Mouse (Mus musculus) heart, embryonic 10.5 days (tissue): ENCODE measurements around the gene Gm43302. TPM values are rescaled to one million over a fixed set of nuclear protein-coding genes. Genes with fewer than 3 reads are reported as not detected.
"Not testable (repeated sequence)": the region's sequence is repeated elsewhere in the genome, so short reads cannot be mapped to it uniquely, and the experiment has no call there.

Source experiments
- DNase-seq: peaks from one replicate; pipeline ENCODE4 v3.0.0-alpha.2; 2017; ENCODE audit warnings: low spot score
- H3K27ac ChIP-seq: fragments of 300-500 bp; sonication (generic); 2 replicates; pipeline ENCODE4 v1.5.1; 2016; ENCODE audit warnings: mild to moderate bottlenecking
- H3K27me3 ChIP-seq: fragments of 300-500 bp; sonication (generic); 2 replicates; pipeline ENCODE4 v1.6.1; 2016; ENCODE audit warnings: mild to moderate bottlenecking; ENCODE audit not compliant: poor library complexity, insufficient read depth, severe bottlenecking
- H3K36me3 ChIP-seq: fragments of 300-500 bp; sonication (generic); 2 replicates; pipeline ENCODE4 v1.6.1; 2016; ENCODE audit warnings: mild to moderate bottlenecking, moderate library complexity
- H3K4me1 ChIP-seq: fragments of 300-500 bp; sonication (generic); 2 replicates; pipeline ENCODE4 v1.6.1; 2016; ENCODE audit warnings: mild to moderate bottlenecking
- H3K4me3 ChIP-seq: fragments of 300-500 bp; sonication (generic); 2 replicates; pipeline ENCODE4 v1.5.1; 2016; ENCODE audit warnings: mild to moderate bottlenecking, moderate library complexity
- H3K9me3 ChIP-seq: fragments of 300-500 bp; sonication (generic); 2 replicates; pipeline ENCODE4 v1.6.1; 2016; ENCODE audit warnings: mild to moderate bottlenecking, moderate library complexity
- WGBS: fragments of 180-500 bp; shearing (Covaris S2); methylation state at CpG from one replicate; pipeline ENCODE4 v1.1.7; 2016; 5-methylcytosine and 5-hydroxymethylcytosine counted together
- polyA plus RNA-seq: library from polyadenylated mRNA; unstranded; fragments of >200 nt; fragmentation: Nextera tagmentation; extraction: Ambion mirVana; gene quantifications from 2 replicates; pipeline ENCODE4 v1.2.1, GENCODE M21; 2016

Gene Gm43302
- polyA plus RNA-seq, 1 experiment from 2014 or later, result not detected

DNA sequence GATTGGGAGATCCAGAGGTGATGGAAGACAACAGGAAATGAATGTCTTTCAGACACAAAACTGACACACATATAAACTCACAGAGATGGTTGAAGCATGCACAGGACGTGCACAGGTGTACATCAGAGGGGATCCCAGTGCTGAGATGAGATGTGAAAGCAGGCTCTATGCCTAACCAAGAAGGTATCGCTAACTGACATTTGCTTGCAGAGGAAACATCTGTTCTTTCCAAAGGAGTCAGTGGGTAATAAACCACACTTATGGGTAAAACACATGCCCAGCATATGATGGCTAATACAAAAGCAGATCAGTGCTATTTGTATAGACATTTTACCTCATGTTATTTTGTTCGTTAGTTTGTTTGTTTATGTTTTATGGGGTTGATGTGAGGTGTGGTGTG lies 32.8 kb downstream of the Gm43302 start:
- not testable (repeated sequence) for H3K36me3 ChIP-seq, H3K4me3 ChIP-seq, H3K27me3 ChIP-seq, H3K9me3 ChIP-seq, H3K4me1 ChIP-seq, DNase-seq, H3K27ac ChIP-seq
- WGBS, result 100% methylated on average over 1 of the region's 3 CpGs

GRCm38 (mm10) chr5:105252491-105252890 lies 41.0 kb downstream of the Gm43302 start:
- no peak overlapping the region for H3K27ac ChIP-seq
- no peaks in the 10 kb centered on the region for H3K36me3 ChIP-seq
- no peak for DNase-seq
- no peaks in the 10 kb centered on the region for H3K4me1 ChIP-seq
- H3K9me3 ChIP-seq, result no peaks in the 10 kb centered on the region
- no peak overlapping the region for H3K4me3 ChIP-seq
- H3K27me3 ChIP-seq, result no peaks in the 10 kb centered on the region

GRCm38 (mm10) chr5:105244741-105245140 lies 48.8 kb downstream of the Gm43302 start:
- H3K4me1 ChIP-seq, H3K27ac ChIP-seq, H3K27me3 ChIP-seq, H3K4me3 ChIP-seq, DNase-seq, H3K9me3 ChIP-seq, H3K36me3 ChIP-seq: not testable (repeated sequence)
- 74% methylated on average over 3 of the region's 3 CpGs for WGBS

DNA sequence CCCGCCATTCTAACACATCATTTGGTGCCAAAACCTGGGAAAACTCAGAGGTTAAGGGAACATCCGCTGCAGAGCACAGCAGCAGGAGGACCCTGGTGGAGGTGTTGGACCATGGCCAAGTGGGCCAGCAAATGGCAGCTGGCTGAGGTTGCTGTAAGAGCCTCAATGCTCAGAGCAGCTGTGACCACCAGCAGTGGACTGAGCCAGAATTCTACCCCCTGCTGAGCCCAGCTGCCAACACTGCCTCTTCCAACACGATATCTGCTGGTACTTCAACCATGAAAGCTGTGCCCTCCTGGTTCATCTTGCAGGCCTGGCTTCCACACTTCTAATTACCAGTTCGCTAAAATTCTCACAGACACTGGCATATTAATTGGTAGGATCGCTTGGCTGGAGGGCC lies 52.5 kb downstream of the Gm43302 start:
- not testable (repeated sequence) for H3K36me3 ChIP-seq, H3K4me1 ChIP-seq, H3K9me3 ChIP-seq, H3K27me3 ChIP-seq, DNase-seq, H3K4me3 ChIP-seq, H3K27ac ChIP-seq
- WGBS, result 76% methylated on average over 5 of the region's 5 CpGs

- not testable (repeated sequence) for H3K27ac ChIP-seq, H3K27me3 ChIP-seq, DNase-seq, H3K36me3 ChIP-seq, H3K4me3 ChIP-seq, H3K4me1 ChIP-seq, H3K9me3 ChIP-seq
Measured at GRCm38 (mm10) chr5:105239483-105240047, 53.9 kb downstream of the Gm43302 start, which contains the start of gene Gbp10. Gene Gbp10, minus strand, starts transcription at chr5:105239533.

GRCm38 (mm10) chr5:105238402-105238801 lies 55.1 kb downstream of the Gm43302 start:
- not testable (repeated sequence) for H3K9me3 ChIP-seq, H3K4me3 ChIP-seq, DNase-seq, H3K27ac ChIP-seq, H3K4me1 ChIP-seq, H3K36me3 ChIP-seq, H3K27me3 ChIP-seq
- WGBS, result 81% methylated on average over 1 of the region's 1 CpGs

DNA sequence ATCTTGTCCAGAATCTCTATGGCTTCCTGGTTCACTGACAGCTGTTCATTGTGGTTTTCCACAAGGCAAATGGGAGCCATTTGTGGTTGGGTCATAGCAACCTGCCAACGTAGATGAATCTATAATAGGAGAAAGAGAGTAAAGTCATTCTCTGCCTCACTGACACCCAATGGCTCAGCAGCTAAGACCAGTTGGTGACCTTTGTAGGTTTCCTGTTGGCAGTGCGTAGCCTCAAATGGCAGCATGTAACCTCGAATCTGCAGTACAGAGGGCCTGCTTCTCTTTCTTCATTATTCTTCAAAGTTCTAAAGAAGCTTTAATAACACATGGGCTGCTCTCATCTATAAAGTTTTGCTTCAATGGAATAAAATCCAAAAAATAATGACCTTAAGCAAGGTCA lies 57.5 kb downstream of the Gm43302 start:
- not testable (repeated sequence) for H3K9me3 ChIP-seq, H3K4me3 ChIP-seq, H3K36me3 ChIP-seq, DNase-seq, H3K4me1 ChIP-seq, H3K27ac ChIP-seq, H3K27me3 ChIP-seq
- 85% methylated on average over 3 of the region's 3 CpGs for WGBS

DNA sequence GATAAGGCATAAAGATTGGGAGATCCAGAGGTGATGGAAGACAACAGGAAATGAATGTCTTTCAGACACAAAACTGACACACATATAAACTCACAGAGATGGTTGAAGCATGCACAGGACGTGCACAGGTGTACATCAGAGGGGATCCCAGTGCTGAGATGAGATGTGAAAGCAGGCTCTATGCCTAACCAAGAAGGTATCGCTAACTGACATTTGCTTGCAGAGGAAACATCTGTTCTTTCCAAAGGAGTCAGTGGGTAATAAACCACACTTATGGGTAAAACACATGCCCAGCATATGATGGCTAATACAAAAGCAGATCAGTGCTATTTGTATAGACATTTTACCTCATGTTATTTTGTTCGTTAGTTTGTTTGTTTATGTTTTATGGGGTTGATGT lies 84.5 kb downstream of the Gm43302 start:
- DNase-seq, H3K4me1 ChIP-seq, H3K4me3 ChIP-seq, H3K36me3 ChIP-seq, H3K27me3 ChIP-seq, H3K27ac ChIP-seq, H3K9me3 ChIP-seq: not testable (repeated sequence)
- WGBS, result 78% methylated on average over 1 of the region's 3 CpGs

DNA sequence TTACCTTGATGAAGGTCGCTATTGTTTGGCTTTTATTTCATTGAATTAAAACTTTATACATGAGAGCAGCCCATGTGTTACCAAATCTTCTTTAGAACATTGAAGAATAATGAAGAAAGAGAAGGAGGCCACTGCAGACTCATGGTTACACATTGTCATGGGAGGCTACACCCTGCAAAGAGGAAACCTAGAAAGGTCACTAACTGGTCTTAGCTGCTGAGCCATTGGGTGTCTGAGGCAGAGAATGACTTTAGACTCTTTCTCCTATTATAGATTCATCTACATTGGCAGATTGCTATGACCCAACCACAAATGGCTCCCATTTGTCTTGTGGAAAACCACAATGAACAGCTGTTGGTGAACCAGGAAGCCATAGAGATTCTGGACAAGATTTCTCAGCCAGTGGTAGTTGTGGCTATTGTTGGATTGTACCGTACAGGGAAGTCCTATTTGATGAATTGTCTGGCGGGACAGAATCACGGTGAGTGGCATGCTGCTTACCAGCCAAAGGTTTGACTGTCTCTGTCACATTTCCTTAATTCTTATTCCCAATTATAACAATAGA lies 92.6 kb downstream of the Gm43302 start:
- not testable (repeated sequence) for H3K4me3 ChIP-seq, DNase-seq, H3K27me3 ChIP-seq, H3K9me3 ChIP-seq, H3K36me3 ChIP-seq, H3K4me1 ChIP-seq, H3K27ac ChIP-seq
- 86% methylated on average over 4 of the region's 4 CpGs for WGBS

DNA sequence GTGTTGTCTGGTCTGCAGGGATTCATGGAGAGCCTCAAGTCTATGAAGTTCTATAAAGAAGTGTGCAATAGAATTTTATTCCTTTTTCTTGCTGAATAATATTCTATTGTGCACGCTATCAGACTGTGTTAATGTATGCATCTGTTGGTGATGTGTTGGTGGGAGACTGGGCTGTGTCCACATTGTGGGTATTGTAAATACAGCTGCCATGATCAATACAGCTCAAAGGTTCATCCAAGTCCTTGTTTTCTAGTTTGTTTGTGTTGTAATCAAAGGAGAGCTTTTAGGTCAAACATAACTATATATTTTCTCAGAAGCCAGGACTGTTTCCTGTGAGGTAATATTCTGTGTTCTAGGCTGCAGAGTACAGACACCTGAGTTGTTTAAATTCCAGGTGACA lies 94.3 kb downstream of the Gm43302 start:
- H3K4me1 ChIP-seq, H3K27me3 ChIP-seq, H3K4me3 ChIP-seq, DNase-seq, H3K36me3 ChIP-seq, H3K9me3 ChIP-seq, H3K27ac ChIP-seq: not testable (repeated sequence)
- WGBS, result 93% methylated on average over 1 of the region's 1 CpGs

DNA sequence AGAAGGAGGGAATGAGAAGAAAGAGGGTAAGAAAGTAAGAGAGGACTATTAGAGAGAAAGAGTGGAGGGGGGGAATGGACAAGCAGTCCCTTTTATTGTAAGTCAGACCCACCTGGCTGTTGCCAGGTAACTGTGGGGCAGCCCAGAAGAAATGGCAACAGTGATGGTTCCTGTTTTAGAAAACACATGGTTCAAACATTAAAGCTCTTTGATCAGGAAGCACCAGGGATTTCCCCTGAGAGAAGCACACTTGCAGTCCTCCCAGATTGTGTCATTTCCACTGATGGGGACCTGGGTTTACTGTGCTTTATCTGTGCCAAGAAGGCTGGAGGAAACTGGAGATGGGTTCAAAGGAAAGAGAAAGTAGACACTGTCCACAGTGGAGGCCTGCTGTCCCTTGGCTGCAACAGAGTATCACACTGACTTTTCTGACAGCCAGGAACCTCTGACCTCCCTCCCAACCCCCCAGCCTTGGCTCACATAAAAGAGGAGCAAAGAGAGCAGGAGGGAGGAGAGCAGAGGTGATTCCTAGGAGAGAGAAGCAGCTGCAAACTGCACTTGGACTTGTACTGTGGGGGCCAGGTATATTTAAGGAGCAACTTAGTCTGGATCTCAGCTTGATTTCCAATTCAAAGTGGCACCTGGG lies 95.5 kb downstream of the Gm43302 start:
- H3K4me3 ChIP-seq, H3K27me3 ChIP-seq, H3K36me3 ChIP-seq, H3K9me3 ChIP-seq, H3K27ac ChIP-seq, DNase-seq, H3K4me1 ChIP-seq: not testable (repeated sequence)

DNA sequence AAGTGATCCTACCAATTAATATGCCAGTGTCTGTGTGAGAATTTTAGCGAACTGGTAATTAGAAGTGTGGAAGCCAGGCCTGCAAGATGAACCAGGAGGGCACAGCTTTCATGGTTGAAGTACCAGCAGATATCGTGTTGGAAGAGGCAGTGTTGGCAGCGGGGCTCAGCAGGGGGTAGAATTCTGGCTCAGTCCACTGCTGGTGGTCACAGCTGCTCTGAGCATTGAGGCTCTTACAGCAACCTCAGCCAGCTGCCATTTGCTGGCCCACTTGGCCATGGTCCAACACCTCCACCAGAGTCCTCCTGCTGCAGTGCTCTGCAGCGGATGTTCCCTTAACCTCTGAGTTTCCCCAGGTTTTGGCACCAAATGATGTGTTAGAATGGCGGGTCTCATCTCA lies 97.2 kb downstream of the Gm43302 start:
- H3K4me1 ChIP-seq, H3K4me3 ChIP-seq, DNase-seq, H3K27ac ChIP-seq, H3K9me3 ChIP-seq, H3K36me3 ChIP-seq, H3K27me3 ChIP-seq: not testable (repeated sequence)
- WGBS, result 84% methylated on average over 5 of the region's 5 CpGs

- H3K36me3 ChIP-seq, DNase-seq, H3K27ac ChIP-seq, H3K4me1 ChIP-seq, H3K4me3 ChIP-seq, H3K9me3 ChIP-seq, H3K27me3 ChIP-seq: not testable (repeated sequence)
- WGBS, result 81% methylated on average over 2 of the region's 2 CpGs
Measured at GRCm38 (mm10) chr5:105192536-105192935, 101.0 kb downstream of the Gm43302 start.

DNA sequence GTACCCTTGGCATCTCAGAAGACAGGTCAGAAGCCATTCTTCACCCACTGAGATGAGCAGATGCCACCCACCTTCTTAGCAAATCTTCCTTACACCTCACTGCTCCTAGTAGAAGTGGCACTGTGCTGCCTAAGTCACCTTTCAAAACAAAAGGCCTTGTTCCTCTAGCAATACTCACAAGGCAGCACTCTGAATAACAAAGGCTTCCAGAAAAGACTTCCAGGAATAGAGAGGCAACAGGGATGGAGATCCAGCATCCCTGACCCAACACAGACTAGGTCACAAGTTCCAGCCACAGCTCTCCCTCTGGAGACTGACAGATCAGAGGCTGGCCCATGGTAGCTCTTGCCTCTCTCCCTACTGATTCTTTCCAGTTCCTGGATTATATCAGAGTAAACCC lies 112.0 kb downstream of the Gm43302 start:
- no peaks in the 10 kb centered on the region for H3K36me3 ChIP-seq
- no peaks in the 10 kb centered on the region for H3K4me1 ChIP-seq
- no peak overlapping the region for H3K4me3 ChIP-seq
- no peak for DNase-seq
- no peaks in the 10 kb centered on the region for H3K27me3 ChIP-seq
- no peak overlapping the region for H3K27ac ChIP-seq
- H3K9me3 ChIP-seq, result no peaks in the 10 kb centered on the region
